Mouse (Mus musculus) forebrain, embryonic 10.5 days (tissue): ENCODE data around the gene Dram1. TPM values are rescaled to one million over a fixed set of nuclear protein-coding genes. Genes with fewer than 3 reads are reported as not detected.
"Not testable (repeated sequence)": the region's sequence is repeated elsewhere in the genome, so short reads cannot be mapped to it uniquely, and the experiment has no call there.

Source experiments
- DNase-seq: peaks from one replicate; pipeline ENCODE4 v3.0.0-alpha.2; 2017; ENCODE audit warnings: low spot score; ENCODE audit errors: extremely low spot score
- H3K27ac ChIP-seq: fragments of 300-500 bp; sonication (generic); 2 replicates; pipeline ENCODE4 v1.5.1; 2016; ENCODE audit warnings: mild to moderate bottlenecking
- H3K27me3 ChIP-seq: fragments of 300-500 bp; sonication (generic); 2 replicates; pipeline ENCODE4 v1.6.1; 2016; ENCODE audit warnings: mild to moderate bottlenecking; ENCODE audit not compliant: poor library complexity, severe bottlenecking
- H3K36me3 ChIP-seq: fragments of 300-500 bp; sonication (generic); replicated peaks from 2 replicates; pipeline ENCODE4 v1.6.1; 2016; ENCODE audit warnings: mild to moderate bottlenecking, moderate library complexity
- H3K4me1 ChIP-seq: fragments of 300-500 bp; sonication (generic); 2 replicates; pipeline ENCODE4 v1.6.1; 2016
- H3K4me3 ChIP-seq: fragments of 300-500 bp; sonication (generic); 2 replicates; pipeline ENCODE4 v1.5.1; 2016; ENCODE audit warnings: mild to moderate bottlenecking, moderate library complexity
- H3K9me3 ChIP-seq: fragments of 300-500 bp; sonication (generic); 2 replicates; pipeline ENCODE4 v1.6.1; 2016; ENCODE audit warnings: mild to moderate bottlenecking, moderate library complexity
- WGBS: fragments of 180-500 bp; shearing (Covaris S2); methylation state at CpG from one replicate; pipeline ENCODE4 v1.1.7; 2016; 5-methylcytosine and 5-hydroxymethylcytosine counted together
- polyA plus RNA-seq: library from polyadenylated mRNA; unstranded; fragments of >200 nt; fragmentation: Nextera tagmentation; extraction: Ambion mirVana; gene quantifications from 2 replicates; pipeline ENCODE4 v1.2.1, GENCODE M21; 2016

The Dram1 gene
- polyA plus RNA-seq, 1 experiment from 2014 or later, result 0.36 TPM

DNA sequence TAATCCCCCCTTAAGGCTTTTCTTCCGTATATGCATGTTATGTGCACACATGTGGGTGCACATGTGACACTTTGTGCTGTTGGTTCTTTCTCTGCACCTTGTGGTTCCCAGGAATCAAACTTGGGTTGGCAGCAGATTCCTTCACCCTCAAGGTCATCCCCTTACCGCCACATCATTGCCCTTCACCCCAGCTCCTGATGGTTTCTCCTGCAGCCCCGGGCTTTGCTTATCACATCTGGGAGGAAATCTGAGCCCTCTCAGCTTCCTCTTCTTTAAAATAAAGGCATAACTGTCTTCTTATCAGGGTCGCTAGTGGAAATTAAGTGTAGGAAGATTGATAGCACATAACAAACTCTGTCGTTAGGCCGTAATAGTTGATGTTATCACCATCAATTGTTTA, 3.1 kb upstream of the Dram1 start:
- Histone ChIP-seq H3K4me3 (no peak overlapping the region), H3K9me3 (no peaks in the 10 kb centered on the region), H3K27ac (no peak overlapping the region), H3K27me3 (no peaks in the 10 kb centered on the region), H3K36me3 (no peaks in the 10 kb centered on the region), H3K4me1 (peaks cover 27% of the 10 kb centered on the region)
- 83% methylated on average over 6 of the region's 6 CpGs for WGBS
- DNase-seq, result no peak

DNA sequence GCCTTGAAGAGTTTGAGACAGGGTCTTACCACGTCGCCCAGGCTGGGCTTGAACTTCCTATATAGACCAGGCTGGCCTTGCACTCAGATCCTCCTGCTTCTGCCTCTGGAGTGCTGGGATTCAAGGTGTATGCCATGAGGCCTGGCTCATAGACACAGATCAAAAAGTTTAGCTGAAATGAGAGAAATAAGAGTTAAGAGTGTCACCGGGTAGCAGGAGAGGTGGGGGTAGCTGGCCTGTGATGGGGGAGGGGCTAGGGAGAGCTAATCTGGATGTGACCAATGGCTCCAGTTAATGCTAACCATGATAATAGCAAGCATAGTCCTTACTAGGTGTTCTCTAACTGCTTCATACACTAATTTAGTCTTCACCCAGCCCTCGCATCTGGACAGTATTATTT, 2.4 kb upstream of the Dram1 start:
- H3K27ac ChIP-seq, result no peak overlapping the region
- no peak for DNase-seq
- no peaks in the 10 kb centered on the region for H3K36me3 ChIP-seq
- 73% methylated on average over 4 of the region's 4 CpGs for WGBS
- H3K27me3 ChIP-seq, result 0 out of 2 replicates have a peak, but pooled peaks cover under 1% of the 10 kb centered on the region
- no peaks in the 10 kb centered on the region for H3K9me3 ChIP-seq
- peaks cover 30% of the 10 kb centered on the region for H3K4me1 ChIP-seq
- no peak overlapping the region for H3K4me3 ChIP-seq

DNA sequence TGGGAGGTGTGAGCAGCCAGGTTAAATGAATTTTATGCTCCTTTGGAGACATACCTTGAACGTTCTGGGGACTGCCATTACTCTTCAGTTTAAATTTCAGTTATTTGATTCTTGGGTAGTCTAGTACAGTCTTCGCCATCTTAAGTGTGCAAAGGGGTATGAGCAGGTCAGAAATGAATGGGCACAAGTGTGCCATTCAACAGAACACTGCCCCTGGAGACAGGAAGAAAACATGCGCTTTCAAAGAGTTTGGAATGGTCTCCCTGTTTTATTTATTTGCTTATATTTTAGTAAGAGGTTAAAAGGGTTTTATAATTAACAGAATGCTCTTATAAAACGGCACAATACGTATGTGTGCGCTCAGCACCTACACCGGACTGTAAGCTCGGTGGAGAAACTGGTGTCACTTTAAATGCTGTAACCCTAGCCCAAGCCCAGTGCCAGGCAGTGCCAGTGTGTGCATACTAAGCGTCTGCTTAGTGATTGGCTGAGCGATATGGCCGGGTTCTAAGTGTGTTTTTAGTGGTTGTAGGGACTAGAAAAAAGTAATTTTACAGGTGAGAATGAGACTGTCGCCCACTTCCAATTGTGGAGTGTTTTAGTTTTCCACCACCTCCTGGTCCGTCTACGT, 1.7 kb upstream of the Dram1 start:
- WGBS, result 53% methylated on average over 14 of the region's 14 CpGs
- H3K27me3 ChIP-seq, result peaks cover 8% of the 10 kb centered on the region
- H3K36me3 ChIP-seq, result no peaks in the 10 kb centered on the region
- peak overlapping the region; percentile 86 for H3K4me3 ChIP-seq
- no peaks in the 10 kb centered on the region for H3K9me3 ChIP-seq
- DNase-seq, result no peak
- H3K4me1 ChIP-seq, result peaks cover 28% of the 10 kb centered on the region
- H3K27ac ChIP-seq, result no peak overlapping the region

DNA sequence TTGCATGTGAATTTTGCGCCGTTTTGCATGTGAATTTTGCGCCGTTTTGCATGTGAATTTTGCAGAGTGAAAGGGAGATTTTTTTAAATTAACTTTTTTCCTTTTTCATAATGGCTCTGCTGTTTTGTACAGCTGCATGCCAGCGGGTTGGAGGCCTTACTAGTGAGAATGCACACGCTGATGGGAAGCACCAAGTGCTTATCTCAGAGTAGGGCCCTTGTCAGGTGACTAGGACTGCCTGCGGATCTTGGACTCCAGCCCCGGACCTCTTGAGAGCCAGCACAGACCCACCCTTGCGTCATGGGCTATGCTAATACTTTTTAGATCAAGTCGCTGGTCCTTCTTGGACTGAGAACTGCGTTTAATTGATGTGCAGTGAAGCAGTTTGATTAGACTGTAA, 1.1 kb upstream of the Dram1 start:
- H3K9me3 ChIP-seq, result no peaks in the 10 kb centered on the region
- peak overlapping the region; percentile 92; the same call in 1 of the 2 replicates for H3K27ac ChIP-seq
- peak; percentile 34 for DNase-seq
- H3K4me3 ChIP-seq, result peak overlapping the region; percentile 86
- H3K4me1 ChIP-seq, result peaks cover 28% of the 10 kb centered on the region
- no peaks in the 10 kb centered on the region for H3K36me3 ChIP-seq
- under 1% methylated on average over 11 of the region's 11 CpGs for whole genome bisulfite sequencing
- peaks cover 9% of the 10 kb centered on the region for H3K27me3 ChIP-seq

DNA sequence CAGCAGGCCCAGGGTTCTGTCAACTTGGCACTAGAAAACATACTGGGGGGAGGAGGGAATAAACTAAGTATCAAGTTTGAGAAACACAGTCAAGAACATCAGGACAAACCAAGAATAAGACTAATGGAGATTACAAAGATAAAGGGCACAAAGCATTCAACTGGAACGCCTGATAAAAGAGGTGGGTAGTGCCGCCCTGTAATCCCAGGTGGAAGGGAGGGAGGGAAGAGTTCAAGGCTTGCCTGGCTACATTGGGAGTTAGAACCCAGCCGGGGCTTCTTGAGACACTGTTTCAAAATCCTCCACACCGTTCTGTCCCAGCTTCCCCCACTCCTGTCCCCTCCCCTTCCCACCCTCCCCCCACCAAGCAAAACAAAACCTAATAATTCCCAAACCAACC, 1.2 kb downstream of the Dram1 start:
- Histone ChIP-seq H3K4me3 (no peak overlapping the region), H3K36me3 (no peaks in the 10 kb centered on the region), H3K9me3 (no peaks in the 10 kb centered on the region), H3K27me3 (peaks cover 9% of the 10 kb centered on the region), H3K4me1 (peaks cover 28% of the 10 kb centered on the region), H3K27ac (no peak overlapping the region)
- WGBS, result 84% methylated on average over 4 of the region's 4 CpGs
- no peak for DNase-seq

DNA sequence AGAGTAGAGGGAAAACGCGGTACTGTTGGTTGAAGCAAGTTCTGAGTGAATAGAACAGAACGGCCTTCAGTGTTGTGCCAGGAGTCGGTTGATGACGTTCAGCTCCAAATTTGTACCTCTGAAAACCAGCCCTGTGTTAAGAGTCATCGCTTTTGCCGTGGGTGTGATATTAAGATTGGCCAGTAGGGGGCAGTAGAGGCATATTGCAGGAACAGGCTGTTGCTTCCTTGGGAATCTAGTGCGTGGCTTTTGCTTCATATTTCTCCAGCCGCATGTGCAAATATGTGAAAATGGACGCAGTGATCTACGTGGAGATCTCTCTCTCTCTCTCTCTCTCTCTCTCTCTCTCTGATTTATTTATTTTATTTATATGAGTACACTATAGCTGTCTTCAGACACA, 2.1 kb downstream of the Dram1 start:
- 14% methylated on average over 11 of the region's 11 CpGs for WGBS
- DNase-seq, result peak; percentile 79
- H3K27ac ChIP-seq, result no peak overlapping the region
- H3K9me3 ChIP-seq, result no peaks in the 10 kb centered on the region
- no peaks in the 10 kb centered on the region for H3K36me3 ChIP-seq
- H3K4me3 ChIP-seq, result no peak overlapping the region
- peaks cover 25% of the 10 kb centered on the region for H3K4me1 ChIP-seq
- H3K27me3 ChIP-seq, result peaks cover 9% of the 10 kb centered on the region

DNA sequence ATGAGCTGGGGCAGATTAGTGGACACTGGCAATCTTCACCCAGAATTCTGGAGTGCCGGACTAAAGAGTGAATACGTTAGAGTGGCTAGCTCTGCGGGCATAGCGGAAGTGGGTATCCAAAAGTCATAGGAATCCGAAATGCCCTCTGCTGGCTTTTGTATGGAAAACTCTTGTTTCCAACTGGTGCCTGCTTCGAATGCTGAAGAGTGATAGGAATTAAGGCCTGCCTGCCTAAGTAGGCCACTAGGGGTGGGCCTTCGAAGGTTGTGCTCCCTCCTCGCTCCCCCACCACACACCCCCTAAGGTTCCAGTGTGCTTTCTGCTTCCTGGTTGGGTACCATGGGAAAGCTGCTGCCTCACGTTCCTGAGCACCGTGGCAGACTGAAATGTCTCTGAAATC, 3.9 kb downstream of the Dram1 start:
- no peak overlapping the region for H3K4me3 ChIP-seq
- peaks cover 8% of the 10 kb centered on the region for H3K4me1 ChIP-seq
- DNase-seq, result no peak
- no peak overlapping the region for H3K27ac ChIP-seq
- no peaks in the 10 kb centered on the region for H3K36me3 ChIP-seq
- H3K9me3 ChIP-seq, result no peaks in the 10 kb centered on the region
- peaks cover 9% of the 10 kb centered on the region for H3K27me3 ChIP-seq
- WGBS, result 32% methylated on average over 10 of the region's 10 CpGs

DNA sequence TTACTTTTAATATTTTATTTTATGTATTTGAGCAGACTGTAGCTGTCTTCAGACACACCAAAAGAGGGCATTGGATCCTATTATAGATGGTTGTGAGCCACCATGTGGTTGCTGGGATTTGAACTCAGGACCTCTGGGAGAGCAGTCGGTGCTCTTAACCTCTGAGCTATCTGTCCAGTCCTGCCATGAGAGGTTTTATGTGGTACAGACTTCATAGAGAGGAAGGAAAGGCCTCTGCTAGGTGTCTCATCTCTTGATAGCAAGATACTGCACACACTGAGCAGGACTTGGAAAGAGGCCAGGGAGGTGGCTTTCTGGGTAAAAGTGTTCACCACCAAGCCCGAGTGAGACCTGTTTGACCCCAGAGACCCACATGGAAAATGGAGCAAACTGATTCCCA, 5.9 kb downstream of the Dram1 start:
- not testable (repeated sequence) for DNase-seq, H3K4me3 ChIP-seq, H3K4me1 ChIP-seq, H3K27me3 ChIP-seq, H3K27ac ChIP-seq, H3K36me3 ChIP-seq, H3K9me3 ChIP-seq
- 88% methylated on average over 2 of the region's 2 CpGs for WGBS

DNA sequence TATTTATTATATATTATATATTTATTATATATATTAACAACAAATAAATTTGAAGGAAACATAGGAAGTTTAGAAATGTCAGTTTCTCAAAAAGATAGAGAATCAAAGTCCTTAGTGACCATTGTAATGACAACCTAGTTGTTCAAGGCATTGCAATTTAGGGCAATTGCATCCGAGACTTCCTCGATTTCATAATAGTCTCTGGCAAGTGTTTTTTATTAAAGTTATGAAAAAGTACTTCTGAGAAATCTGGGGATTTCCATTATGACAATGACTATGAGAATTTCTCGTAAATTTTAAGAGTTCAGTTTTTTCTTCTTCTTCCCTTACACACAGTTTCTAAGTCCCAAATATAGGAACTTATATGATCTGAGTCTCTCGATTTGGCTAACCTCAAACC, 6.4 kb downstream of the Dram1 start:
- 94% methylated on average over 4 of the region's 4 CpGs for WGBS
- no peak overlapping the region for H3K27ac ChIP-seq
- no peak overlapping the region for H3K4me3 ChIP-seq
- DNase-seq, result no peak
- H3K27me3 ChIP-seq, result peaks cover 9% of the 10 kb centered on the region
- H3K36me3 ChIP-seq, result no peaks in the 10 kb centered on the region
- H3K4me1 ChIP-seq, result 0 out of 2 replicates have a peak, but pooled peaks cover 4% of the 10 kb centered on the region
- no peaks in the 10 kb centered on the region for H3K9me3 ChIP-seq

DNA sequence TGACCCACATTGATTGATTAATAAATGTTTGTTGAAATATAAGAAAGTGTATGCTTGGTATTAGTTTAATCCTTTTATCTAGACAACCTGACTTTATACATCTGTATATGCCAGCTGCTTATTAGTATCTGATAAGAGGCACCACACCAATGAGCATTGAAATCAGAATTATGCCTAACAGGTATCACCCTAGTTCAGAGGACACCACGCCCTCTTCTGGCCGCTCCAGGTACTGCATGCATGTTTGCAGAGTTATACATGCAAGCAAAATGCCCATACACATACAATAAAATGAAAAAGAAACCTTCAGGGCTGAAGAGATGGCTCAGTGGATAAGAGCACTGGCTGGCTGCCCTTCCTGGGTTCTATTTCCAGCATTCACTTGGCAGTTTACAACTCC, 7.1 kb downstream of the Dram1 start:
- WGBS, result 11% methylated on average over 2 of the region's 2 CpGs
- peaks cover 9% of the 10 kb centered on the region for H3K27me3 ChIP-seq
- no peaks in the 10 kb centered on the region for H3K9me3 ChIP-seq
- 0 out of 2 replicates have a peak, but pooled peaks cover 4% of the 10 kb centered on the region for H3K4me1 ChIP-seq
- H3K4me3 ChIP-seq, result no peak overlapping the region
- no peak overlapping the region for H3K27ac ChIP-seq
- DNase-seq, result no peak
- H3K36me3 ChIP-seq, result no peaks in the 10 kb centered on the region

DNA sequence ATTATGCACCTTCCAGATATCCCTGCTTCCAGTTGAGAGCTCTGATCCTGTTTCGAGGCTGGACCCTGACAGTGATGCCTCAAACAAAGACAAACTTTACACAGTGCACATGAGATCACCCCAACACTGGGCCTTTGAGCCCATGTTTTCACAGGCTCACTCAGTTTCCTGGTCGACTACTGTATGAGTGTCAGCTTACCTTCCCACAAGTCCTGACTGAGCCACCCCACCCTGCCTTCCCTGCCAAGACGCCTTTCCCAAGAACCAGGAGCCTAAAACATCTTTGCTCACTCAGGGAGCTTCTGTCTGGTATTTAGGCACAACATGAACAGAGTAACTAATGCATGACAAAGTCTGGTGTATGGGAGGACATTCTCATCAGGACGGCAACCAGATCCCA, 9.6 kb downstream of the Dram1 start:
- H3K4me3 ChIP-seq, result no peak overlapping the region
- H3K4me1 ChIP-seq, result no peaks in the 10 kb centered on the region
- DNase-seq, result no peak
- no peaks in the 10 kb centered on the region for H3K9me3 ChIP-seq
- H3K27me3 ChIP-seq, result no peaks in the 10 kb centered on the region
- WGBS, result 75% methylated on average over 4 of the region's 4 CpGs
- H3K27ac ChIP-seq, result no peak overlapping the region
- no peaks in the 10 kb centered on the region for H3K36me3 ChIP-seq

DNA sequence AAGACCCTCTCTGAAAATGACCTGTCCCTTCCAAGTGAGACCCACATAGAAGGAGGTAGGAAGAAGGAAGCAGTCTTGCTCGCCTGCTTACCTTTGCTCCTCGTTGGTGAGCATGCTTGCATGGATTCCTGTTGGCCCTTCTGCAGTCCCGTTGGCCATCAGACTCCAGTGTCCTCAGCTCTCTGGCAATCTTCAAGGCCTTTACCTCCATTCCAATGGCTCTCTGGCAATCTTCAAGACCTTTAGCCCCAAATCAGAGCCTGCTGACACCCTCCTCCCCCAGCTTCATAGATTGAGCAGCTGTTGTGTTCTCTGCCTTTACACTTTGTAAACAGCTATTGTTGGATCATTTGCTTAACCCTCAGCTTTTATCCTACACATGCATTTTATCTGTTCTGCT, 14.7 kb downstream of the Dram1 start:
- H3K27me3 ChIP-seq, result no peaks in the 10 kb centered on the region
- no peaks in the 10 kb centered on the region for H3K36me3 ChIP-seq
- WGBS, result 80% methylated on average over 3 of the region's 3 CpGs
- H3K4me1 ChIP-seq, result no peaks in the 10 kb centered on the region
- H3K27ac ChIP-seq, result no peak overlapping the region
- no peak for DNase-seq
- no peaks in the 10 kb centered on the region for H3K9me3 ChIP-seq
- H3K4me3 ChIP-seq, result no peak overlapping the region

DNA sequence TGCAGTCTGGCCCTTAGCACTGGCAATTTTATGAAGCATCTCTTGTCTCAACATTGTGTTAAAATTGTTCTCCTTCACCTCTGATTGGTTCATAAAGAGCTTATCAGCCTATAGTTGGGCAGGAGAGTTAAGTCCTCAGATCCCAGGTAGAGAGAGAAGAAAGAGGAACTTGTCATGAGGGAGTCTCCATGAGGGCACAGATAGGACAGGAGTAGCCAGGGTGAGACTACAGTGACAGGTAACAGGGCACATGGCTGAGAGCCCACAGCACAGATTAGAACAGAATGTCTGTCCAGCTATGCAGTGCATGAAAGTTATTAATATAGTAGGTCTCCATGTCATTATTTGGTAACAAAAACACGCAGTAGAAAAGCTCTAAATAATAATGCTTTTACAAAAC, 16.7 kb downstream of the Dram1 start:
- peaks cover 15% of the 10 kb centered on the region for H3K27me3 ChIP-seq
- 85% methylated on average over 1 of the region's 1 CpGs for WGBS
- H3K27ac ChIP-seq, result no peak overlapping the region
- peaks cover 2% of the 10 kb centered on the region for H3K4me1 ChIP-seq
- H3K36me3 ChIP-seq, result no peaks in the 10 kb centered on the region
- H3K9me3 ChIP-seq, result no peaks in the 10 kb centered on the region; the same call in 1 of the 2 replicates
- no peak for DNase-seq
- H3K4me3 ChIP-seq, result no peak overlapping the region
